Mouse (Mus musculus) limb, embryonic 11.5 days (tissue): ENCODE results near the gene Dctn2. TPM values are rescaled to one million over a fixed set of nuclear protein-coding genes. Genes with fewer than 3 reads are reported as not detected.

Experiments
- ATAC-seq: fragments of 200-750 bp; cut with Nextera tagmentation; 2 replicates; pipeline ENCODE4 v1.8.0; 2017; ENCODE audit warnings: low read depth; ENCODE audit not compliant: insufficient number of reproducible peaks, low FRiP score, low TSS enrichment
- DNase-seq: peaks from one replicate; pipeline ENCODE4 v3.0.0-alpha.2; 2015; ENCODE audit warnings: low spot score
- H3K27ac ChIP-seq: fragments of 300-500 bp; sonication (generic); replicated peaks from 2 replicates; pipeline ENCODE4 v1.5.1; 2014; ENCODE audit warnings: low read depth, mild to moderate bottlenecking, low read length
- H3K27me3 ChIP-seq: fragments of 300-500 bp; sonication (generic); 2 replicates; pipeline ENCODE4 v1.6.1; 2014; ENCODE audit warnings: mild to moderate bottlenecking, low read length, mixed read lengths; ENCODE audit not compliant: control insufficient read depth, insufficient read depth
- H3K36me3 ChIP-seq: fragments of 300-500 bp; sonication (generic); 2 replicates; pipeline ENCODE4 v1.6.1; 2014; ENCODE audit warnings: mild to moderate bottlenecking, low read length, moderate library complexity, mixed read lengths; ENCODE audit not compliant: control insufficient read depth, insufficient read depth
- H3K4me1 ChIP-seq: fragments of 300-500 bp; sonication (generic); 2 replicates; pipeline ENCODE4 v1.6.1; 2014; ENCODE audit warnings: low read length, mixed read lengths; ENCODE audit not compliant: control insufficient read depth, insufficient read depth
- H3K4me2 ChIP-seq: fragments of 300-500 bp; sonication (generic); 2 replicates; pipeline ENCODE4 v1.6.1; 2014; ENCODE audit warnings: low read depth, mild to moderate bottlenecking, moderate library complexity; ENCODE audit not compliant: severe bottlenecking
- H3K4me3 ChIP-seq: fragments of 300-500 bp; sonication (generic); 2 replicates; pipeline ENCODE4 v1.5.1; 2014; ENCODE audit warnings: low read depth, low read length
- H3K9ac ChIP-seq: fragments of 300-500 bp; sonication (generic); 2 replicates; pipeline ENCODE4 v1.6.1; 2014; ENCODE audit warnings: mild to moderate bottlenecking, low read length
- H3K9me3 ChIP-seq: fragments of 300-500 bp; sonication (generic); 2 replicates; pipeline ENCODE4 v1.6.1; 2016; ENCODE audit warnings: low read length; ENCODE audit not compliant: control insufficient read depth
- WGBS: fragments of 180-500 bp; shearing (Covaris S2); extraction: QIAGEN DNeasy Blood & Tissue Kit; methylation state at CpG from one replicate; pipeline ENCODE4 v1.1.7; 2014; 5-methylcytosine and 5-hydroxymethylcytosine counted together
- polyA plus RNA-seq: library from polyadenylated mRNA; unstranded; fragments of >200 nt; fragmentation: Nextera tagmentation; extraction: Ambion mirVana; gene quantifications from 2 replicates; pipeline ENCODE4 v1.2.1, GENCODE M21; 2014

Dctn2 gene
- polyA plus RNA-seq, 1 experiment from 2014 or later: 170 TPM

DNA sequence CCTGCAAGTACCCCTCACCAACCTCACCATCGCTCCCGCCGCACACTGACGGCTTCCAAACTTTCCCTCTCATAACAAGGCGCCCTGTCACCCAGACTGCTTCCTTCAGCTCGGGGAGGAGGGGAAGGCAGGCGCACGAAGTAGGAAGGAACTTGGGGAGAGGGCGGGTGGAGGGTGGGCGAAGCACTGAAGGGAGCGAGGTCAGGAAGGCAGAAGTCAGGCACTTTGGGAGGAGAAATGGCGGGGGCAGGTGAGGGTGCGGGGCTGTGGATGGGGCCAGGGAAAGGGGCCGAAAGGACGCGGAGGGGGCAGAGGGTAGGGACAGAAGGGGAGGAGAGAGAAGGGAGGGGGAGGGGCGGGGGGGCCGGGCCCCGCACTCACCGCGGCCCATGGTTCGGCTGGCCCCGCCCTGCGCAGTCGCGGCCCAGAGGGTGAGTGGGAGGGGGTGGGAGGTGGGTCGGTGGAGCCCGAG, 22.2 kb downstream of the Dctn2 start:
- ATAC-seq (peak; percentile 11; the same call in 1 of the 2 replicates), DNase-seq (peak; percentile 72)
- Histone ChIP-seq H3K4me3 (peak overlapping the region; percentile 67), H3K9me3 (no peaks in the 10 kb centered on the region), H3K36me3 (peaks cover 23% of the 10 kb centered on the region; the same call in 1 of the 2 replicates), H3K4me1 (peaks cover 27% of the 10 kb centered on the region), H3K4me2 (peak overlapping the region; percentile 93), H3K27ac (peak overlapping the region; percentile 96), H3K9ac (peak overlapping the region; percentile 80), H3K27me3 (no peaks in the 10 kb centered on the region)
- under 1% methylated on average over 23 of the region's 28 CpGs for WGBS

DNA sequence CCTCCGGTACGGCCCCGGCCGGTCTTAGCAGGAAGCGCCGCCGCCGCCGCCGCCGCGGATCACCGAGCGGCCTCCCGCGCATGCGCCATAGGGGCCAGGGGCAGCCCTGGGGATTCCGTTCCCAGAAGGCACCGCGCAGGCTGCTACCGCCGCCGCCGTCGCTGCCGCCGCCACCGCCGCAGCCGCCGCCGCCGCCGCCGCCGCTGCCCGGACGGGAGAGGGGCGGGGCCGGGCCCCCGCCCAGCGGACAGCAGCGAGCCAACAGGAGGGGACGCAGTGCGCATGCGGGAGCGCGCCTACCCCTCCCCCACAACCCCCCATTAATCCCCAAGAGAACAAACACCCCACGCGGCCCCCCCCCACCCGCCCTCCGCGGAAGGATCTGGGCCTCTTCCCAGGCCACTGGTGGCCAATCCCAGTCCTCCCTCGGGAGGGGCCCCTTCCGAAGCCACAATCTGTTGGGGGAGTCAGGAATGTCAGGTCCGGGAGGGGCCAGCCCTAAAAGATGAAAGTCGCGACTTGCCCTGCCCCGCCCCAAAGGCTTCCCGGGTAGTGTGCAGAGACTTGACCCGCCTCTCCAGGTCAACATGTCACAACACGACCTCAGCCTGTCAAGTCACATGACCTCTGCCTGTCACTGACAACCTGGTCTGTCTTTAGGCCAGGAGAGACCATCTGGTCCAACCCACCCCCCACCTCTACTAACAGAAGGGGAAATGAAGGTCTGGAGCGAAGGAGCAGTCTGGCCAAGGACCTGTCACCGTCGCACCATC, 22.8 kb downstream of the Dctn2 start, which contains the start of gene Mbd6:
Gene Mbd6, minus strand, starts transcription at position 219 of the 773 bp plus-strand sequence.
- H3K9ac ChIP-seq: peak within 1 kb of the TSS; percentile 80
- H3K9me3 ChIP-seq: no peaks in the 10 kb centered on the region
- ATAC-seq: peak; percentile 13
- peak within 1 kb of the TSS; percentile 93 for H3K4me2 ChIP-seq
- WGBS: under 1% methylated on average over 31 of the region's 65 CpGs
- peaks cover 20% of the 10 kb centered on the region; the same call in 1 of the 2 replicates for H3K36me3 ChIP-seq
- H3K4me1 ChIP-seq: peaks cover 27% of the 10 kb centered on the region
- no peaks in the 10 kb centered on the region for H3K27me3 ChIP-seq
- peak within 1 kb of the TSS; percentile 67 for H3K4me3 ChIP-seq
- peak; percentile 88 for DNase-seq
- peak within 1 kb of the TSS; percentile 96 for H3K27ac ChIP-seq

DNA sequence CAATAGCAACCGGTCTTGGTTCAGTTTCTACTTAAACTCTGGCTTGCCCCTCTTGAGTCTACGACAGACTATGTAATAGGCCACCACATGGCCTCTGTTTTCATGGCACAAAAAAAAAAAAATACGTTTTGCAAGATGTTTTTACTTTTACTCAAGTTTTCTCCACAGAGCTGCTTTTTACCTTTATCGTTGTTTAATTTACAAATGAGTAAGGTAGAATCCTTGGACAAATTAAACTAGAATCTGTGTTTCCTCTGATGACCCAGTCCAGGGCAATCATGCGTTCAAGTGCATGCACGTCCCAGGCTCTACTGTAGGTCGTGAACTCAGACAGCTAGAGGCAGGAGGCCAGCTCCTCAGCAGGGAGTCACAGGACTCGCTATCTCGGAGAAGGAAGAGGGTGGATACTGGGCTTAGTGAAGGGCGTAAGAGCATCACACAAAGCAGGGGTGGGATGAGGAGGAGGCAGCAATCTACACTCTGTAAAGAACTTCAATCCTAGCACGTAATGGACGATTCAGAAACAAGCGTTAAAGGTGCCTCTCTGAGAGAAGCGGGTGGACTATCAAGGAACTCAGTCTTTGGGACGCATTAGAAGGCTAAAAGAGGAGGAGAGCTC, 23.5 kb downstream of the Dctn2 start:
- Histone ChIP-seq H3K4me3 (peak overlapping the region; percentile 67), H3K27ac (peak overlapping the region; percentile 96), H3K9me3 (no peaks in the 10 kb centered on the region), H3K36me3 (peaks cover 17% of the 10 kb centered on the region), H3K4me1 (peaks cover 27% of the 10 kb centered on the region), H3K9ac (peak overlapping the region; percentile 3), H3K4me2 (peak overlapping the region; percentile 93), H3K27me3 (no peaks in the 10 kb centered on the region)
- WGBS: 1% methylated on average over 15 of the region's 15 CpGs
- DNase-seq: no peak
- ATAC-seq: no peak

DNA sequence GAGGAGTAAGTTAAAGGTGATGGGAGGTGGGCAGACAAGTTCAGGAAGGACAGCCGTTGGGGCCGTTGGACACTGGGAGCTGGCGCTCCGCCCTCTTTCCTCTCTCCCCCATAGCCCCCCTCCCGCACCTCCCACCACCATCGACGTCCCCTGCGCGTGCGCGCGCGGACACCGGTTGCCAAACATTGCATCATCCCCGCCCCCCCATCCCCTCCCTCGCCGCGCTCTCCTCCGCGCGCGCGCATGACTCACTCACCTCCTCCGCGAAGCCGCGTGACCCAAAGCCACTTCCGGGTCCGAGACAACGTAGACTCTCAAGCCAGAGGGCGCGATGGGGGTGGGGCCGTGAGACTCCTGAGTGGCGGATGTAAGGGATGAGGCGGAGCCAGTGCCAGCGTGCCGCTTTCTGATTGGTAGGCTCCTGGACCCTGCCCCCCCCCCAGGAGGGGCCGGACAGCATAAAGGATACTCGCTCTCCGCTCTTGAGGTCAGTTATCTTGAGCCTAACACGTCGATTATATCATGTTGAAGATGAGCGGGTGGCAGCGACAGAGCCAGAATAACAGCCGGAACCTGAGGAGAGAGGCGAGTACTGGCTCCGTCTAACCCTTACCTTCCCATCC, 24.2 kb downstream of the Dctn2 start:
- peaks cover 27% of the 10 kb centered on the region for H3K4me1 ChIP-seq
- ATAC-seq (peak; percentile 93), DNase-seq (peak; percentile 99)
- peak overlapping the region; percentile 96 for H3K27ac ChIP-seq
- H3K9ac ChIP-seq: peak overlapping the region; percentile 58
- WGBS: under 1% methylated on average over 42 of the region's 47 CpGs
- H3K9me3 ChIP-seq: no peaks in the 10 kb centered on the region
- peak overlapping the region; percentile 93 for H3K4me2 ChIP-seq
- peak overlapping the region; percentile 67 for H3K4me3 ChIP-seq
- peaks cover 17% of the 10 kb centered on the region for H3K36me3 ChIP-seq
- H3K27me3 ChIP-seq: no peaks in the 10 kb centered on the region

DNA sequence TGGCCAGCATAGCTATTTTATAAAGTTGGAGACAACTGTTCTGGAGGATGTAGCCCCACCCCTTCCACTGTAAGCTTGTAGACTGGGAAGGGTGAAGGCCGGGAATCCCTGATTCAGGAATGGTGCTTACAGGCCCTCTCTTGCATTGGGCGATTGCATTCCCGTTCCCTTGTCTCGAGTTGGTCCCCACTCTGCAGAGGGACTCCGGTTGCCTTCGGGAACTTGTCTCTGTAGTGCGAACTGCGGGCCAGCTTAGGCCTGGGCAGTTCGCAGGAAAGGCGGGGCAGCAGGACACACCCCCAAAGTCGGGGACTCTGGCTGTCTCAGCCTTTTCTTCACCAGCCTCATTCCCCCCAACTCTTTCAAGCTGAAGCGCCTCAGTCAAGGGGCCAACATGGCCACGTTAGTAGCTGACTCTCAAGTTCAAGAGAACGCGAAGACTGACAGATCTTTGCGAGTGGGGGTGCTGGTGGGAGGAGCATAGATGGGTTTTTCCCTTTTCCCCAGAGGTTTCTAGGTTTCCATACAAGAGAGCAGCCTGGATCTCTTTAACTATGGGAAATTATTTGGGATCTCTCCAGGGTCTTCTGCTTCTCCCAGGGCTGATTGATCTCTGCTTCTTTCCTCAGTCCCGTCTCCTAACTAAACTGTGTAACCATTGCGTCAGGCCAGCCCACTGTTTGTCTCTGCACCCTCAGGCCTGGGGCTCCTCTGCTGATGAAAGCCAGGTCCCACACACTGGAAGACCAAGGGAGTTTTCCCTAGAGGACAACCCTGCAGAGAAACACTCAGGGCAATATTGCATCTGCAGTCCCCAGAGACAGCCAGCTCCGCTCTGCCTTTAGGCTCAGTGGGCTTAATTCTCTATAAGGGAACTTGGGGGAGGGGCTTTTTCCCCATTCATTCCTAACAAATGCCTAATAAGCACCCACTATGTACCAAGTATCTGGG, 25.0 kb downstream of the Dctn2 start:
- peak overlapping the region; percentile 58 for H3K9ac ChIP-seq
- H3K9me3 ChIP-seq: no peaks in the 10 kb centered on the region
- ATAC-seq (peak; percentile 63), DNase-seq (no peak)
- 4% methylated on average over 19 of the region's 19 CpGs for WGBS
- peak overlapping the region; percentile 67 for H3K4me3 ChIP-seq
- H3K4me1 ChIP-seq: peaks cover 27% of the 10 kb centered on the region
- peaks cover 23% of the 10 kb centered on the region for H3K36me3 ChIP-seq
- H3K4me2 ChIP-seq: peak overlapping the region; percentile 53
- H3K27ac ChIP-seq: peak overlapping the region; percentile 60
- no peaks in the 10 kb centered on the region for H3K27me3 ChIP-seq

DNA sequence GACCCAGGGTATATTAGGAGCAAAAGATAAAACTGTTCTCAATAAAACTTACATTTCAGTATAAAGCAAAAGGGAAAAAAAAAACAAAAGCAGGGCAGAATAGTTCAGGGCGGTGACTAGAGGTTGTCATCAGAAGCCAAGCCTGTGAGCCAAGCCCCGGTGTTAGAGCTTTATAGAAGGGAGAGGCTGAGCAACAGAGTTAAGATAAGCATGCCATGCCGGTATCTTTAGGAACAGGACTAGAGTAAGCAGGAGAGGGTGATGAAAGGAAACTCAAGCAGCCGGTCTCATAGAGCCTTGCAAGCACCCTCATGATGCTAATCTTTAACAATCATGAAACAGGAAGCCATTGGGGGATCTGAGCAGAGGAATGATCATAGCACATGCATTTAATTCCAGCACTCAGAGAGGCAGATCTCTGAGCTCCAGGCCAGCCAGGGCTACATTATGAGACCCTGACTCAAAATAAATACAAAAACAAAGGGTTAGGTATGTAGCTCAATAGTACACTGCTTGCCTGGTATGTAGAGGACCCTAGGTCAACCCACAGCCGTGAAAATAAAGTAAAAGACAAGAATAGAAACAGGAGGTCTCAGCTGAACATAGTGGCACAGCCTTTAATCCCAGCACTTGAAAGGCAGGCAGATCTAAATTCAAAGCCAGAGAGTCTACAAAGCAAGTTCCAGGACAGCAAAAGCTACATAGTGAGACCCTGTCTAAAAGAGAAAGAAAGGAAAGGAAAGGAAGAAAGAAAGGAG, 25.9 kb downstream of the Dctn2 start:
- DNase-seq (no peak), ATAC-seq (no peak)
- no peak overlapping the region for H3K9ac ChIP-seq
- no peak overlapping the region for H3K27ac ChIP-seq
- H3K4me2 ChIP-seq: peak overlapping the region; percentile 53; the same call in 1 of the 2 replicates
- WGBS: 63% methylated on average over 5 of the region's 5 CpGs
- no peaks in the 10 kb centered on the region for H3K9me3 ChIP-seq
- peak overlapping the region; percentile 67; the same call in 1 of the 2 replicates for H3K4me3 ChIP-seq
- no peaks in the 10 kb centered on the region for H3K27me3 ChIP-seq
- H3K4me1 ChIP-seq: peaks cover 19% of the 10 kb centered on the region
- H3K36me3 ChIP-seq: peaks cover 24% of the 10 kb centered on the region

DNA sequence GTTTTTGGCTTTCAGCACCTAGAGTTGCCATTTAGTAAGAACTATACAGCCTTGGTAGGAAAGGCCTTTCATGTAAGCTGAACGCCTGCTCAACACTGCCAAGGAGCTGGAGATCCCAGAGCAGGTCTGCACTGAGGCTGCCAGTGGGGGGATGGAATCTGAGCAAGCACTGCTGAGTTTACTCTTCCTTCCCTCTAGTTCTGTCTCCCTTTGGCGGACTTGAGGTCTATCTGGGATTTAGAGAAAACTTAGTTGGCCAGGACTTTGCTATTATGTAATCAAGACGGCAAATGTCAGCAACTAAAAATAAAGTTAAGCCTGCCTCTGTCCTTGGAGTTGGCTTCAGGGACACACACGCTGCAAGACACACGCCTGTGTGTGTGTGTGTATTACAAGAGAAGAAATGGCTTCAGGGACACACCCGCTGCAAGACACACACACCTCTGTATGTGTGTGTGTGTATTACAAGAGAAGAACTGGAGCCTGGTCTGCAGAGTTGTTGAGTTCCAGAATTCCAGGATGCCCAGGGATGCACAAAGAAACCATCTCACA, 26.9 kb downstream of the Dctn2 start:
- Histone ChIP-seq H3K9ac (no peak overlapping the region), H3K4me2 (no peak overlapping the region), H3K27ac (no peak overlapping the region), H3K4me1 (peaks cover 11% of the 10 kb centered on the region), H3K27me3 (no peaks in the 10 kb centered on the region), H3K9me3 (no peaks in the 10 kb centered on the region), H3K36me3 (peaks cover 33% of the 10 kb centered on the region), H3K4me3 (no peak overlapping the region)
- WGBS: 84% methylated on average over 6 of the region's 6 CpGs
- ATAC-seq: no peak
- no peak for DNase-seq
